Mouse (Mus musculus) spleen, embryonic (tissue): ENCODE data around the gene Ciz1.

Experiments used
- CTCF ChIA-PET: fragments of 350-600 bp; sonication (Branson Sonifier 250); formaldehyde crosslinking; loops from one replicate; lab custom pipeline; 2022; lab: Charles Lee

Ciz1 gene

DNA sequence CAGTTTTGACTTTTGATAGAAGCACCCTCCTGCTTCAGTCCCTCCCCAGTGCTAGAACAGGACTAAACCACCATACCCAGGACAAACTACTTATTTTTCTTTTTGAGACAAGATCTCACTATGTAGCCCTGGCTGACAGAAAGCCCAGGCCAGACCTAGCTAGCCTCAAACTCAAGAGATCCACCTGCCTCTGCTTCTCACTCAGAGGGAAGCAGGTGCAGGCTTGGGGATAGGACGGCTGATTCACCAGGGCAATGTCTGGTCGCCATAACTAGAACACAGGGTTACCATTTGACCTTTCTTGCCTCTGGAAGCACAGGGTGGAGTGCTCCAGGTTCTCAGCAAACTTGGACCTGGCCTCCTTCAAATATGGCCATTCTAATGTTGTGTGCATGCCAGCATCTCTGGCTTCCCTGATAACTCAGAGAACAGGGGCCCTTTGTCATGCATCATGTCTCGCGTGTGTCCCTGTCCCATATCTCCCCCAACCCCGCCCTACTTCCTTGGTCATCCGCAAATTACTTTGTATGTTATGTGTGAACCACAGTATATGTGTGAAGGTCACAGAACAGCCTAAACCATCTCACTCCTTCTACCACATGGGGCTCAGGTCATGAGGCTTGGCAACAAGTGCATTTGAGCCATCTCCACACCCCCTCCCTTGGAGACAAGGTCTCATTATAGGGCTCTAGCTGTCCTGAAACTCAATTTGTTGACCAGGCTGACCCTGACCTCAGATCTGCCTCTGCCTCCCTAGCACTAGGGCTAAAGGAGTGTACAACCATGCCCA is 60.8 kb downstream of the Ciz1 start:
- CTCF ChIA-PET, result no interaction called here

DNA sequence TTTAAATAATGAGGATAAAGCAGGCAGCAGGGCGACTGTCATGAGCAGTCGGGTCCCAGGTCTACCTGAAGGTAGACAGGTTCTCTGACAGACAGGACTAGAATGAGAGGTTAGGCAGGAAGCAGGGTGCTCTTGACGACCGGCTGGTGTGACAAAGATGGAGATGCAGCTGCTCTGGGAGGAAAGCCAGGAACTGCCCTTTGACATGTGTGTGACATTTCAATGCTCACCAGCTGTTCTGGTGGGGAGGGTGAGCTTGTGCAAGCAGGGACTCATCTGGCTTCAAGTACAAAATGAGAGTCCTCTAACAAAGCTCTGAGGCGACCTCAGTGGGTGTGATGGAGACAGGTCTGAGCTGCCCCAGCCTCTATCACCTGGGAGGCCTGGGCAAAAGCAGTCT is 61.8 kb downstream of the Ciz1 start:
- CTCF ChIA-PET, result interaction anchor here (0.5 kb wide), 1 partner anchor 46 kb away, joined by 3 read pairs; no protein-coding TSS in a partner anchor

DNA sequence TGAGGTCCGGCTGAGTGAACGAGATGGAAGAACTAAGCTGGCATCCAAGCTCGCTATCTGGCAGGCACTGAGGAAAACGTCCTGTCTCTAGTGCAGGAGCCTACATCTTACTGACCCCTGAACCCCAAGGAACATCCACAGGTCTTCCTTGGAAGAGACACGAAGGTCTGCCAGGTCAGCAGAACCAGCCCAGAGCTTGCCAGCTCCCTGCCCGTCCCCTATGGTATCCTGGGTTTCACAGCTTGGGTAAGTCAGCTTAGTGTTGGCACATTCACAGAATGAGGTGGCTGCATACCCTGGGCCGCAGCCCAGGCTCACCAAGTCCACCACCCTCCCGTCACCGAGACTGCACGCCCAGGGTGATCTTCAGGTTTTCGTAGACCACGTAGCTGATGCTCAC is 63.7 kb downstream of the Ciz1 start:
- CTCF ChIA-PET, result no interaction called here

DNA sequence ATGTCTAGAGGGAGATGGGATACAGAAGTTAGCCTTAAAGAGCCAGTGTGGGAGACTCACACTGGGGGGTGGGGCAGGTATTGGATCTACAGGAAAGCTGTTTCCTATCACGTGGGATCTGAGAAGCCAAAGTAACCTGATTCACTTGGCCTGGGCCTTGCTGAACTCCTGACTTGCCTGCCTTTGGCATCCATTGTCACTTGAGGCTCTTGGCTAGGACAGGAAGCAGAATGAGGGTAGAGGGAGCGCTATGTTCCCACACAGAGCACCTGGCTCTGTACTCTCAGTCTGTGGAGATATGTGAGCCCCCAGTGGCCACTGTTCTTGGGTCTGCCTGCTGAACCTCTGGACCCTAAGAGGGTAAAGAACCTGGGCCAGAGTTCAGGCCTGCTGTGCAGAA is 64.4 kb downstream of the Ciz1 start:
- CTCF ChIA-PET, result no interaction called here

DNA sequence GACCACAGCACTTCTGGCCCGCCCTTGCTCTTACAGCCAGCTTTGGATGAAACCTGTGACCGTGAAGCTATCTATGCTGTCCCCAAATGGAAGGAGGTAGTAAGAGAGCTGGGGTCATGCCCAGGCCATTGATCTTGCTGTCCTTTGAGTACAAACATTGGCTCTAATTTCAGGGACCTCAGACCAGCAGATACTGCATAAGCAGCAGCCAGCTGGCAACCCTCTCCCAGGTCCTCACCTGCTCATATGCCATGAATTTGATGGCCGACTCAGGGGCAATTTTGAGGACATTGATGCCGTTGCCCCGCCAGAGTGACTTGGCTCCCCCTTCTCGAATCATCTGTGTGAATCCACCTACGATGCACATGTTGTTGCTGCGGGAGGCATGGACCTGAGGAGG is 65.4 kb downstream of the Ciz1 start:
- CTCF ChIA-PET, result no interaction called here

DNA sequence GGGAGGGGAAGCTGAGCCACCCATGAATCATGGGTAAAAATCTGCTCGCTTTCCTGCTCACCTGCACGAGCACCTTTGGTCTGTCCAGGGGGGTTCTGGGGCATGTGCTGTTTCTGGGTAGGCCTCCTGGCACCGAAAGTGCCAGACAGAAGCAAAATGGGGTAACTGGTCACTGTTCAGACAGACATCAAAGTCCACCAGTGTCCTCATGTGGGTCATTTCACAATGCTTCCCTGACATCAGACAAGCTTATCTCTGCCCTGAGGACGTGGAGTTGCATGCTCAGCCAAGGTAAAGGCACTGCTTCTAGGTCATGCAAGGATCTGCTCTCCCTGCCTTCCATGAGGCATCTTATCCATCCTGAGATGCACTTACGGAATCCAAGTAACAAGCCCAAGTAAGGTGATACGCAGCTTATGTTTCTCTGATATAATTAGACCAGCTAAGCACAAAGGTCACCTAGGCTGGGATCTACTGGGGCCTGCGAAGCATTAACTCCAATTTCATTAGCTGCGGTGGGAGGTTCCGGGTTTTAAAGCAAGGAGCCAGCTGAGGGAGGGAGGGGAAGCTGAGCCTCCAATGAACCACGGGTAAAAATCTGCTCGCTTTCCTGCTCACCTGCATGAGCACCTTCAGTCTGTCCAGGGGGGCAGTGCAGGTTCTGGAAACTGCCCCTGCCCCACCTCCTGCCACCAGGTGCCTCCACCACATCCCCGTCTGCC is 66.5 kb downstream of the Ciz1 start:
- CTCF ChIA-PET, result no interaction called here

DNA sequence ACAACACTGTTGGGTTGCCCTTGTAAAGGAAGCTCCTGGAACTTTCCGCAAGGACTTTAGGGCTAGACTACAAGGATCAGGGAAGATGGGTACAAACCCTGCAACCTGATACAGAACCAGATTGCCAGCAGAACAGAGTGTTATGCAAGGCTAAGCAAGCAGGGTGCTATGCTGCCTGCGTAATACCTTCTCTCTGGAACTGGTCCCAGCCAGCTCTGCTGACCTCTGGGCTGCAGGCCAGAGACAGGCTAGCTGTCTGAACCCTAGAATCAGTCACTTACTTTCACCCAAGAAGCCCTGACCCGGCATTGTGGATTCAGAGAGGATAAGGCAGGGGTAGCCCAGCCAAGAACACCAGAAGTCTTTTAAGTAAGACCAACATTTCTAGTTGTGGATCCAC is 67.2 kb downstream of the Ciz1 start:
- CTCF ChIA-PET, result no interaction called here

DNA sequence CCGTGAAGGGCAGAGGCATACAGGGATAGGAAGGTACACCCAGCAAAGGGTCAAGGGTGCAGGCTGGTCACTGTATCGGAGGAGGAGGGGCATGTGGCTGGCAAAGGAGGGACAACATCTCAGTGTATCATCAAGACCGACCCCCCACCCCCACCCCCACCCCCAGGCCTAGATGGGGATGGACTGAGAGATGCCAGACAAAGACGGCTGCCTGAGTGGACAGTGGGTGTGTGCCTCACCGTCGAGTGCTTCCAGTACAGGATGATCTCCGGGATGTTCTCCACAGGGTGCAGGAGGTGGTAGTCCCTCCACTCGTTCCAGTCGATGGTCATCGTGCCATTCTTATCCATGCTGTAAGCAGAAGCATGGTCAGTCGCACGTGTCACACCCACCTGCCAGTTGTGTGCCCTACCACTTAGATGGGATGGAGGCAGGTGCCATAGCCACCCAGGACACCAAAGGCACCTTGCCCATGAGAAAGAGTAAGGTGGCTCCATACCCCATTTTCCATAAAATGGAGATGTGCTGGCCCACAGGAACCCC is 68.0 kb downstream of the Ciz1 start:
- CTCF ChIA-PET, result no interaction called here

DNA sequence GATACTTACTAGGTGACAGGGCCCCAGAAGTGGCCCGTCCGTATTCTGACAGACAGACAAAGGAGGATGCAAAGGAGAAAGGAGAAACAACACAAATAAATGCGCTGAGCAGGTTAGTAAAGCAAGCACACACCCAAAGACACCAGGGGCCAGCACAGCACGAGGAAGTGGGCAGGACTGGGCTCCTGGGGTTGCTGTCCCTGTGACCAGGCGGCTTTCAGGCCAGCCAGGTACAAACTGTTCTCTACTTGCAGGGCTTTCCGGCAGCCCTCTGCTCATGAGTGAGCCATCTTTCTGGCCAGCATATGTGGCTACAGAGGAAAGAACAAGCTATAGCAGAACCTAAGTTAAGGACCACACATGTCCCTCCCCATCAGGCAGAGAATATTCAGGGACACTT is 68.5 kb downstream of the Ciz1 start:
- CTCF ChIA-PET, result no interaction called here

DNA sequence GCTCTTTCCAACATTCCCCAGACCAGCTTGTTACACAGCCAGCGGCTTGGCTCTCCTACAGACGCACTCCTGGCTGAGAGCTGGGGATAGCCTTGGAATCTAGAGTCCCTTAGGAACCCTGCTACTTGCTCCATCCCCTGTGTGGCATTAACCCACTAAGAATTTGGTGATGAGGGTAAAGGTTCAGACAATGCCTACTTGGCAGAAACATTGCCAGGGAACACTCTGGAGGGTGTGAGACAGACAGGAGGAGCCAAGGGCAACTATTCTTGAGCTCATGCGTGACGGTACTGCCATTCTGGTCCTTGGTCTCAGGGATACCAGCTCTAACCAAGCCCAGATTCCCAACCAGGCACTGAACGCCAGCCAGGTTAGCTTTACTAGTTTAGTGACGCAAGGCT is 69.7 kb downstream of the Ciz1 start:
- CTCF ChIA-PET, result interaction anchor here (0.7 kb wide), 1 partner anchor 15 kb away, joined by 4 read pairs; no protein-coding TSS in a partner anchor

DNA sequence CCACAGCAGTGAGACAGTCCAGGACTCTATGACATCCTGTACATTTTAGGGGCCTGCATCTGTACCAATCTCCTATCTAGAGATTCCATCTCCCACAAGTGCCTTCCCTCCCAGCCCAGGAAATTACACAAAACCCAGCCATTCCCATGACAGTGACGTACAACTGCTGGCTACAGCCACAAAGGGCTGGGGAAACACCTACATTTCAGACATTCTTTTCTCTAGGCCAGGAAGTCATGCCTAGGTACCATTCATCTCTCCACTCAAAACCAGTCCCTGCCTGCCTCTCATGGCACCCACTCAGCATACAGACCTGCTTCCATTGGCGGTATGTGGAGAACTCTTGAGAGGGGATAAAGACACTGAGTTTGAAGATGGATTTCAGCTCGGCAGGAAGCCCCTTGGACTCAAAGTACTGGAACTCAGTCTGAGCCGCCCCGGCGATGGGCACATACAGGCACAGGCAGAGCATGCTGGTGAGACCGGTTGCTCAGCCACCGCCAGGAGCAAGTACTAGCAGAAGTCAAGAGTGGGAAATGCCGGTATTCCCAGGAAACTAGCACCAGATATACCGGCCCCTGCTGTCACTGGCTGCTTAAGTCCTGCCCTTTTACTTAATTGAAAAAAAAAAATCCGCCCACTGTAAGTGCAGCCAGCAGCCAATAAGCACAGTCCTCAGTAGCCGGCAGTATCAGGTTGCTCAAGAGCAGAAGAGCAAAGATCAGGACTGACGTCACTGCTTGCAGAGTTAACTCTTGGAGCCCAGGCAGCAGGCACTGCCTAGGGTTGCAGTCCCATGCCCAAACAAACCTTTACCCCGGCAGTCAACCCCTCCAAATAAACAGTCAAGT is 71.6 kb downstream of the Ciz1 start:
- CTCF ChIA-PET, result no interaction called here

DNA sequence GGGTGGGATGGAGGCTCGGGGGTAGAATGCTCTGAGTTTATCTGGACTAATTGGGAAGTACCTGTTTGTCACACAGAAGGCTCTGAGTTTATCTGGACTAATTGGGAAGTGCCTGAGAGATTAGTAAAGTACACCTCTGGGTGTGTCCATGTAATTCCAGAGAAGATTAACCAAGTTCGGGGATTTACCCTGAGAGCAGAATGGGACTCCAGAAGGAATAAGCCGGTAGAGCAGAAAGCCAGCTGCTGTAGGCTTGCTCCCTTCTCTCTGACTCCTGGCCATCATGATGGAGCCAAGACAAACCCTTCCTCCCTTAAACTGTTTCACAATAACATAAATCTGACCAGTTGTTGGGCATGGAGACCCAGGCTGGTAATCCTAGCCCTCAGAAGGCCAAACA is 72.7 kb downstream of the Ciz1 start:
- CTCF ChIA-PET, result interaction anchor here (0.5 kb wide), 1 partner anchor 65 kb away, joined by 4 read pairs; no protein-coding TSS in a partner anchor

DNA sequence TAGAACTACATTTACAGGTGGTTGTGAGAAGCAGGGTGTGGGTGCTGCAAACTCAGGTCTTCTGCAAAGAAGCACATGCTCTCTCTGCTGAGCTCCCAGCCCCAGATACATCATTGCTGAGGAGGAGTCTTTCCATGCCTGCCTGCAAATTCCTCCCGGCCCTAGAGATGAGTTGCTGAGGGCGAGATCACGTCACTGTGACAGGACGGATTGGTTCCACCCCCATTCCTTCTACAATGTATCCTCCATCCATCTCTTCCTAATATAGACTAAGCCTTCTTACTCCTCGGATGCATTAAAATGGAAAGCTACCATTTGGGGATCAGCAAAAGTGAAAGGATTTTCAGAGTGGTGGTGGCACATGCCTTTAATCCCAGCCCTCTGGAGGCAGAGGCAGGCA is 73.4 kb downstream of the Ciz1 start:
- CTCF ChIA-PET, result interaction anchor here (0.6 kb wide), 1 partner anchor 229 kb away, joined by 7 read pairs; no protein-coding TSS in a partner anchor

DNA sequence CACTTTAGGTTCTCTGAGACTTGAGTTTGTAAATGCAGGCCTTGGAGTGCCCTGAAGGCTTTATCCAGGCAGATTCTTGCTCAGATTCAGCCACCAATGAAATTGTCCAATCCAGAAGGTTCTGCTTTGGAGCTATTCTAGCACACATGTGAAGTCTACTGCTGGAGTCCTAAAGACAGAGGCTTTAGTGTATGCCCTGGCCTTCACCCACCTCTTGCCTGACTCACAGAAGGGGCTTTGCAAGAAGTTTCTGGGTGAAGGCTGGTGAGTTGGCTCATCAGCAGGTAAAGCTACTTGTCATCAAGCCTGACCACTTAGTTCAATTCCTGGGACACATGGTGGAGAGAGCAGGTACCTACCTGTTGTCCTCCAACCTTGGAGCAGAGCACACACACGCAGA is 74.0 kb downstream of the Ciz1 start:
- CTCF ChIA-PET, result interaction anchor here (0.6 kb wide), 1 partner anchor 229 kb away, joined by 7 read pairs; no protein-coding TSS in a partner anchor

DNA sequence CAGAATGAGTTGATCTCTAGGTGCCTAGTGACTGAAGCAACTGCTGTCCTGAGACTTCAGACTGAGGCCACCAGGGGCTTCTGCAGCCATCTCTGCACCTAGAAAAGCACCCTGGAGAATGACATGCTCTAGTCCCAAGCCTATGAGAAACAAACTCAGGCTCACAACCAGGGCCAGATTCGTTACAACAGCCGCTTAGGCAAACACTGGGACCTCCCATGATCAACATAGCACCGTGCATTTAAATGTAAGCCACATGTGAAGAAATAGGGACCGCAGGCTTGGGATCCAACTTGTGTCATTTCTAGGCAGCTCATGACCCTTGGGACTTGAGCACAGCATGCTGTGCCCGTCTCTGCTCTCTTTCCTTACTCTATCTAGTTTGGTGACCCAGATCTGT is 75.6 kb downstream of the Ciz1 start:
- CTCF ChIA-PET, result no interaction called here

DNA sequence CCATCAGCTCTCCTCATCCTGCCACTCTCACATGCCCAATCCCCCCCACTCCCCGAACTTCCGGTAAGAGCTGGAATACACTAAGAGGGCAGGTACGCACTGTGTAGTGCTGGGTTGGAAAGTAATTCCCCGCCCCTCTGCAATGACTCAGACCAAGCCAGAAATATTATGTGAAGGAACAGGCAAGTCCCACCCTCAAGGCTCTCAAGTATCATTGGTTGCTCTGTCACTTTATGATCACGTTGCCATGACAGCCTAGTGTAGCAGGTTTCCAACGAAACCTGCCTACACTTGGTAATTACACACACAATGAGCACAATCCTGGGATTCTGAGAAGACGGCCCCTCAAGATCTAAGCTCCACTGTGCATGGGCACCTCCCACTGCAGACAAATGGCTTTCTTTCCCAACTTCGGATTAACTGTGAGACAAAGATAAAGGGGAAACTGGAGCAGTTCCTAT is 76.2 kb downstream of the Ciz1 start:
- CTCF ChIA-PET, result no interaction called here

DNA sequence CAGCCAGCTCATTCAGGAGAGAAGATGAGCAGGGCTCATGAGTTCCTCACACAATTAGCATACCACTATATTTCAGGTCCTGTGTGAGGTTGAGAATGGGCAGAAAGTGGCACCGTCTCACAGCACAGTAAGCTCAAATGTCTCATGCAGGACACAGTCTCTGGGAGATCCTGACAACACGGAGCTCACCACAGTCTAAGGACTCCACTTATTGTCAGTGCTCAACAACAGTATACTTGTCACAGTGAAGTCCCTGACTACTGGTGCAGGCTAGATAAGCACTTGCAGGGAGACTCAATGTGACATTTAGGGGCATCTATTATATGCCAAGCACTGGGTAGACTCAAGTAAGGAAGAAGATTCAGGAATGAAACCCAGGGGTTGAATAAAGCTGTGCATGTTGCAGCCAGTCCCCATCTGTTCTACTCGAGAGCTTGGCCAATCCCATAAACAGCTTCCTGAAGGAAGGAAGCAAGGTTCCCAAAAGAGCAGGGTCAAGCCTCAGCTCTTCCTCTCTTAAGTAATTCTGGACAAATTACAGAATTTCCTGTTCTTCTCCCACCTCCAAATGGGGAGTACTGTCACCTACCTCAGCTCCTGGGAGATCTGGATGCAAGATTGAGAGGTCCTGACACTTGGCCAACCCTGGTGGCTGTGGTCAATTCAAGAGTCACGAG is 77.2 kb downstream of the Ciz1 start:
- CTCF ChIA-PET, result no interaction called here
